Mouse (Mus musculus) intestine, embryonic 16.5 days (tissue): ENCODE measurements around the gene Pdzd7. TPM values are rescaled to one million over a fixed set of nuclear protein-coding genes. Genes with fewer than 3 reads are reported as not detected.

Experiments
- ATAC-seq: fragments of 200-750 bp; cut with Nextera tagmentation; 2 replicates; pipeline ENCODE4 v1.8.0; 2017; ENCODE audit warnings: moderate TSS enrichment, moderate library complexity
- H3K27ac ChIP-seq: fragments of 300-500 bp; sonication (generic); 2 replicates; pipeline ENCODE4 v1.5.1; 2014; ENCODE audit warnings: mild to moderate bottlenecking, low read length
- H3K27me3 ChIP-seq: fragments of 300-500 bp; sonication (generic); replicated peaks from 2 replicates; pipeline ENCODE4 v1.6.1; 2014; ENCODE audit warnings: low read length, control low read depth, mixed read lengths; ENCODE audit not compliant: control insufficient read depth, insufficient read depth
- H3K36me3 ChIP-seq: fragments of 300-500 bp; sonication (generic); 2 replicates; pipeline ENCODE4 v1.6.1; 2014; ENCODE audit warnings: low read length, control low read depth; ENCODE audit not compliant: control insufficient read depth, insufficient read depth
- H3K4me1 ChIP-seq: fragments of 300-500 bp; sonication (generic); 2 replicates; pipeline ENCODE4 v1.6.1; 2014; ENCODE audit warnings: low read length, control low read depth, mixed read lengths; ENCODE audit not compliant: control insufficient read depth, insufficient read depth
- H3K4me2 ChIP-seq: fragments of 300-500 bp; sonication (generic); 2 replicates; pipeline ENCODE4 v1.6.1; 2014; ENCODE audit warnings: low read depth, low read length, control low read depth
- H3K4me3 ChIP-seq: fragments of 300-500 bp; sonication (generic); 2 replicates; pipeline ENCODE4 v1.5.1; 2014; ENCODE audit warnings: mild to moderate bottlenecking, low read length
- H3K9ac ChIP-seq: fragments of 300-500 bp; sonication (generic); 2 replicates; pipeline ENCODE4 v1.6.1; 2014; ENCODE audit warnings: low read depth, low read length
- H3K9me3 ChIP-seq: fragments of 300-500 bp; sonication (generic); 2 replicates; pipeline ENCODE4 v1.6.1; 2016; ENCODE audit warnings: low read length, control low read depth; ENCODE audit not compliant: control insufficient read depth
- WGBS: fragments of 180-500 bp; shearing (Covaris S2); extraction: QIAGEN DNeasy Blood & Tissue Kit; methylation state at CpG from one replicate; pipeline ENCODE4 v1.1.7; 2014; 5-methylcytosine and 5-hydroxymethylcytosine counted together
- polyA plus RNA-seq: library from polyadenylated mRNA; unstranded; fragments of >200 nt; fragmentation: Nextera tagmentation; extraction: Ambion mirVana; gene quantifications from 2 replicates; pipeline ENCODE4 v1.2.1, GENCODE M21; 2015

Pdzd7 gene
- polyA plus RNA-seq, 1 experiment from 2014 or later, result 0.43 TPM

GRCm38 (mm10) chr19:45026958-45027670 is 18.4 kb downstream of the Pdzd7 start:
- H3K36me3 ChIP-seq, result peaks cover 26% of the 10 kb centered on the region
- H3K9me3 ChIP-seq, result no peaks in the 10 kb centered on the region
- no peak overlapping the region for H3K4me3 ChIP-seq
- ATAC-seq, result no peak
- no peak overlapping the region for H3K4me2 ChIP-seq
- no peak overlapping the region for H3K9ac ChIP-seq
- H3K4me1 ChIP-seq, result peaks cover 25% of the 10 kb centered on the region
- H3K27me3 ChIP-seq, result no peaks in the 10 kb centered on the region
- 69% methylated on average over 6 of the region's 6 CpGs for WGBS
- no peak overlapping the region for H3K27ac ChIP-seq

GRCm38 (mm10) chr19:45025937-45026568 is 19.5 kb downstream of the Pdzd7 start:
- ATAC-seq, result no peak
- Histone ChIP-seq H3K27ac (no peak overlapping the region), H3K9me3 (no peaks in the 10 kb centered on the region), H3K4me3 (no peak overlapping the region), H3K4me2 (no peak overlapping the region), H3K36me3 (peaks cover 29% of the 10 kb centered on the region), H3K4me1 (peaks cover 22% of the 10 kb centered on the region), H3K9ac (peak overlapping the region; percentile 14; the same call in 1 of the 2 replicates), H3K27me3 (no peaks in the 10 kb centered on the region)
- 90% methylated on average over 37 of the region's 37 CpGs for whole genome bisulfite sequencing

- 84% methylated on average over 20 of the region's 20 CpGs for WGBS
- no peak for ATAC-seq
- H3K4me2 ChIP-seq, result no peak overlapping the region
- H3K9me3 ChIP-seq, result no peaks in the 10 kb centered on the region
- no peak overlapping the region for H3K9ac ChIP-seq
- H3K27ac ChIP-seq, result no peak overlapping the region
- no peak overlapping the region for H3K4me3 ChIP-seq
- peaks cover 31% of the 10 kb centered on the region for H3K4me1 ChIP-seq
- H3K36me3 ChIP-seq, result peaks cover 29% of the 10 kb centered on the region
- H3K27me3 ChIP-seq, result no peaks in the 10 kb centered on the region
Measured at GRCm38 (mm10) chr19:45024775-45025174, 20.7 kb downstream of the Pdzd7 start.

GRCm38 (mm10) chr19:45023993-45024392 is 21.5 kb downstream of the Pdzd7 start:
- H3K27me3 ChIP-seq, result no peaks in the 10 kb centered on the region
- ATAC-seq, result no peak
- H3K4me1 ChIP-seq, result peaks cover 38% of the 10 kb centered on the region
- no peak overlapping the region for H3K9ac ChIP-seq
- H3K36me3 ChIP-seq, result peaks cover 29% of the 10 kb centered on the region
- H3K9me3 ChIP-seq, result no peaks in the 10 kb centered on the region
- WGBS, result 80% methylated on average over 11 of the region's 11 CpGs
- no peak overlapping the region for H3K4me2 ChIP-seq
- no peak overlapping the region for H3K4me3 ChIP-seq
- no peak overlapping the region for H3K27ac ChIP-seq

- Histone ChIP-seq H3K27me3 (no peaks in the 10 kb centered on the region), H3K9me3 (no peaks in the 10 kb centered on the region), H3K4me2 (no peak overlapping the region), H3K36me3 (peaks cover 21% of the 10 kb centered on the region), H3K27ac (no peak overlapping the region), H3K9ac (peak overlapping the region; percentile 40), H3K4me3 (no peak overlapping the region), H3K4me1 (peaks cover 30% of the 10 kb centered on the region)
- WGBS, result 89% methylated on average over 15 of the region's 15 CpGs
- ATAC-seq, result no peak
Measured at GRCm38 (mm10) chr19:45021362-45021761, 24.2 kb downstream of the Pdzd7 start.

GRCm38 (mm10) chr19:45020348-45020747 is 25.2 kb downstream of the Pdzd7 start:
- no peak for ATAC-seq
- H3K27ac ChIP-seq, result no peak overlapping the region

GRCm38 (mm10) chr19:45018351-45018831 is 27.1 kb downstream of the Pdzd7 start:
- peak overlapping the region; percentile 92 for H3K9ac ChIP-seq
- no peaks in the 10 kb centered on the region for H3K27me3 ChIP-seq
- peak overlapping the region; percentile 93 for H3K4me2 ChIP-seq
- H3K9me3 ChIP-seq, result no peaks in the 10 kb centered on the region
- H3K27ac ChIP-seq, result peak overlapping the region; percentile 100
- H3K36me3 ChIP-seq, result 0 out of 2 replicates have a peak, but pooled peaks cover 3% of the 10 kb centered on the region
- ATAC-seq, result no peak
- H3K4me3 ChIP-seq, result peak overlapping the region; percentile 76
- peaks cover 47% of the 10 kb centered on the region for H3K4me1 ChIP-seq
- WGBS, result under 1% methylated on average over 13 of the region's 13 CpGs

More at GRCm38 (mm10) chr19:45020348-45020747, 25.2 kb downstream of the Pdzd7 start:
- no peaks in the 10 kb centered on the region for H3K9me3 ChIP-seq
- peaks cover 31% of the 10 kb centered on the region for H3K4me1 ChIP-seq
- 51% methylated on average over 6 of the region's 6 CpGs for WGBS
- peak overlapping the region; percentile 40; the same call in 1 of the 2 replicates for H3K9ac ChIP-seq
- peaks cover 14% of the 10 kb centered on the region; the same call in 1 of the 2 replicates for H3K36me3 ChIP-seq
- H3K27me3 ChIP-seq, result no peaks in the 10 kb centered on the region
- 0 out of 2 replicates have a peak overlapping the region, but pooled peaks have one; percentile 6 for H3K4me3 ChIP-seq
- H3K4me2 ChIP-seq, result peak overlapping the region; percentile 45

GRCm38 (mm10) chr19:45017909-45018308 is 27.6 kb downstream of the Pdzd7 start:
- H3K27me3 ChIP-seq, result no peaks in the 10 kb centered on the region
- under 1% methylated on average over 38 of the region's 48 CpGs for WGBS
- H3K36me3 ChIP-seq, result 0 out of 2 replicates have a peak, but pooled peaks cover 3% of the 10 kb centered on the region
- peak overlapping the region; percentile 93 for H3K4me2 ChIP-seq
- H3K9me3 ChIP-seq, result no peaks in the 10 kb centered on the region
- H3K27ac ChIP-seq, result peak overlapping the region; percentile 100
- H3K4me3 ChIP-seq, result peak overlapping the region; percentile 76
- H3K9ac ChIP-seq, result peak overlapping the region; percentile 92
- H3K4me1 ChIP-seq, result peaks cover 52% of the 10 kb centered on the region
- ATAC-seq, result peak; percentile 47

- peak; percentile 29 for ATAC-seq
- WGBS, result 0% methylated on average over 22 of the region's 27 CpGs
- Histone ChIP-seq H3K27ac (peak overlapping the region; percentile 100), H3K27me3 (no peaks in the 10 kb centered on the region), H3K36me3 (0 out of 2 replicates have a peak, but pooled peaks cover 3% of the 10 kb centered on the region), H3K9ac (peak overlapping the region; percentile 92), H3K4me3 (peak overlapping the region; percentile 76), H3K9me3 (no peaks in the 10 kb centered on the region), H3K4me1 (peaks cover 55% of the 10 kb centered on the region), H3K4me2 (peak overlapping the region; percentile 93)
Measured at GRCm38 (mm10) chr19:45017216-45017771, 28.2 kb downstream of the Pdzd7 start.
